Mouse (Mus musculus) bone marrow, adult 2 months (tissue): ENCODE results near the gene Gadl1. TPM values are rescaled to one million over a fixed set of nuclear protein-coding genes. Genes with fewer than 3 reads are reported as not detected.

ENCODE experiments used
- H3K27ac ChIP-seq: fragments of 200-500 bp; 2 replicates; pipeline ENCODE4 v1.5.1; 2012; ENCODE audit warnings: low read depth, mild to moderate bottlenecking, control low read depth, inconsistent platforms, low read length; ENCODE audit not compliant: control insufficient read depth, poor library complexity, insufficient read depth
- H3K4me1 ChIP-seq: fragments of 200-500 bp; 2 replicates; pipeline ENCODE4 v1.6.1; 2011; ENCODE audit warnings: low read length; ENCODE audit not compliant: control insufficient read depth, insufficient read depth
- H3K4me3 ChIP-seq: fragments of 200-500 bp; replicated peaks from 2 replicates; pipeline ENCODE3; 2011; ENCODE audit warnings: mild to moderate bottlenecking, low read depth, low read length, control low read depth; ENCODE audit not compliant: control insufficient read depth
- CTCF ChIP-seq: fragments of 200-500 bp; IDR thresholded peaks from 2 replicates; pipeline ENCODE4 v1.5.1; 2011; ENCODE audit warnings: low read length, control low read depth; ENCODE audit not compliant: control insufficient read depth, insufficient read depth
- POLR2A ChIP-seq: fragments of 200-500 bp; IDR thresholded peaks from 2 replicates; pipeline ENCODE4 v1.6.1; 2011; ENCODE audit warnings: low read depth, mild to moderate bottlenecking, control low read depth, low read length, borderline replicate concordance; ENCODE audit not compliant: control insufficient read depth
- WGBS: fragments of 180-500 bp; shearing (Covaris S2); methylation state at CpG from one replicate; pipeline ENCODE4 v1.1.7; 2018; 5-methylcytosine and 5-hydroxymethylcytosine counted together
- polyA plus RNA-seq: library from polyadenylated mRNA; stranded (reverse); fragments of >200 nt; gene quantifications from 2 replicates; pipeline ENCODE4 v1.2.4, GENCODE M21; 2011; ENCODE audit warnings: low replicate concordance; ENCODE audit not compliant: missing spikeins, insufficient read depth, insufficient read length

Gadl1 gene
- polyA plus RNA-seq, 1 experiment, result not detected

DNA sequence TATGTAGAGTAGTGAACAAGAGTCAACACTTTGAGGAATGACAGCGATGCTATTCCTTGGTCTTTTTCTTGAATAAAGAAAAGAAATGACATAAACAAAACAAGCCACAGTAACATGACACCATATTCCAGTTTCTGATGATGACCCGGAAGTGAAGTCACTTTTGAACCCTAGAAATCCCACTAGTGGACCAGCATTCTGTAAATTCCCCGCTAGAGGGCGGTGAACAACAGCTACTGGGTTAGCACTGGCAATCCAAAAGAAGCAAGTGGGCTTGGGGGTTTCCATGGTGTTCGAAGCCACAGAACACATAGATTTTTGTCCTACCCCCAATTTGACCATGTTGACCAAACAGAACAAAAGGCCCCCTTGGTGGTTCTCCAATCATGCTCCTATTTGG, 178.6 kb downstream of the Gadl1 start:
- WGBS, result 29% methylated on average over 5 of the region's 5 CpGs
- no peak overlapping the region for H3K27ac ChIP-seq
- no peak for TF ChIP-seq POLR2A
- peak; percentile 57 for TF ChIP-seq CTCF
- peaks cover 9% of the 10 kb centered on the region for H3K4me1 ChIP-seq
- H3K4me3 ChIP-seq, result no peak overlapping the region

DNA sequence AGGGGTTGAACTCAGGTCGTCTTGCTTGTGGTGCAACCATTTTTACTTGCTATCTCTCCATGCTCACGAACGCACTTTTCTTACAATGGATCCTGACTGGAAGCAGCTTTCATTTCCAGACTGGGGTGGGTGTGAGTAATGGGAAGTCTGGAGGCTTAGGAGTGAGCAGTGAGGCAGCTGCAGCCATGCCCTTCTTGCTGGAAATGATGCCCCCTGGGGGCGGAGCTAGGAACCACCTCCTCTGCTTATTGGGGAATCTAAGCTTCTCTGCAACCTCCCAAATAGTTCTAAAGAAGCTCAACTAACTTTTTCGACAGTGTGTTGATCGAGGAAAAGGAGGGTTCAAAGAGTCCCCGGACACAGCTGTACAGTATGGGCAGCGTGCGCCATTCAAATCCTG, 179.7 kb downstream of the Gadl1 start:
- 84% methylated on average over 9 of the region's 9 CpGs for WGBS
- no peak overlapping the region for H3K4me3 ChIP-seq
- H3K4me1 ChIP-seq, result peaks cover 6% of the 10 kb centered on the region
- H3K27ac ChIP-seq, result no peak overlapping the region
- TF ChIP-seq POLR2A, result no peak
- peak; percentile 45; the same call in 1 of the 2 replicates for TF ChIP-seq CTCF

DNA sequence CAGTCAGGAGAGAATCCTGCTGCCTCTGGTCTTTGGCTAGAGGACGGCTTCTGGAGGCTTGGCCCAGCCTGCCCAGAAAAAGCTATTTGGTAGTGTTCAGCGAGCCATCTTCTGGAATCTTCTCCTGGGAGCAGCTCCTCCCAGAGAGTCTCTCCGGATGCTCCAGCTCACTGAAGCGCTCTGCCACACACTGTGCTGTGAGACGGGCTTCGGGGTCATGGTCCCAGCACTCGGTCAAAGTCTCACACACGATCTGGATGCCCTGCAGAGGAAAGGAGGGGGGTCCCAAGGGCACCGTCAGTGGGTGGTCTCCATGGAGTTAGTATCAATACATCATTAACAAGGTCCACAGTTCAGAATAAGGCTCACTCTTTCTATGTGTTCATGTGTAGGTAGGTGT, 181.0 kb downstream of the Gadl1 start:
- TF ChIP-seq POLR2A (no peak), CTCF (no peak)
- 90% methylated on average over 9 of the region's 9 CpGs for WGBS
- H3K4me3 ChIP-seq, result no peak overlapping the region
- no peak overlapping the region for H3K27ac ChIP-seq
- peaks cover 3% of the 10 kb centered on the region for H3K4me1 ChIP-seq

DNA sequence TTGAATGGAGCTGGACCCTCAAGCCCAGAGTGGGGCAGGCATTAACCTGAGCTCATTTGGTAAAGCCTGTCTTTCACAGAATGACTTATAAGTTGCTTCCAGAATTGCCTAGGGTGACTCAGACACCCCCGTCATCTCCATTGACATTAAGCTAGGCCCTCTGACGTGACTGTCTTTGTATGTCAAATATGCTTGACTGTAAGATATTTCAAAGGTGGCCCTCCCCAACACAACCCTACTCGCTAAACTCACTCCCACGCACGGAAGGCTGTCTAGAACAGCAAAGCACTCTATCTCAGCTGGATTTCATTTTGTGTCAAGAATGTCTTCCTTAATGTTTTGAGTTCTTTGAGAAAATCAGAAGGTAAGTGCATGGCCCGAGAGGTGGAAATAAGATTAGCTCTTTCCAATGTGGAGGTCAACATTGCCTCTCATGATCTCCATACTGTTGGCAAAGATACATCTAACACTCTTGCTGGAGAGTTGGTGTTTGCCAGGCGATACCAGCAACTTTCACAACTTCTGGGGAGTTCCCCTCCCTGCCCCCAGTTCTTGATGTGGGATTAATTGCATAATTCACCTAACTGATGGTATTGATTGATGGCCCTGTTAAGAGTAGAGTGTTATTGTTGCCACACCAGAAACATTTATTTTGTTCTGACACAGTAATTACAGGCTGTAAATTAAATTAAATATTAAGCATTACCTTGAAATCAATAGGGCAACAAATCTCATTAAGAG, 182.0 kb downstream of the Gadl1 start:
- H3K4me1 ChIP-seq, result peaks cover under 1% of the 10 kb centered on the region
- WGBS, result 72% methylated on average over 7 of the region's 7 CpGs
- TF ChIP-seq CTCF (no peak), POLR2A (no peak)

DNA sequence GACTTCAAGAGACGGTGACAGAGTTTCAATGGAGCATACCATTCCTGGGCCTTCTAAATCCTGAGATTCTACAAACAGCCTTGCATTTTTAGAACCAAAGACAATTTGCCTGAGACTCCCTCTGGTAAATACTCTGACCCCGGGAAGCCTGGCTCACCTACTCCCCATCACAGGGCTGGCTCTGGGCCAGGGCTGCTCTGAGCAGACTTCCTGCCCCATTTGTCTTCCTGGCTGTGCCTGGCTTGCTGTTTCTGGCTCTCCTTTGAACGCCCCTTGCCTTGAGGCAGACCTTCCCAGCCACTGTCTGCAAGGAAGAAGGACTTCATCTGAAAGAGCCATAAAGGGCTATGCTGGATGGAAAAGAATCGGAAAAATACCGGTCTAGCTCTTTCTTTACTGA, 182.7 kb downstream of the Gadl1 start:
- no peak overlapping the region for H3K27ac ChIP-seq
- no peaks in the 10 kb centered on the region; the same call in none of the 2 replicates for H3K4me1 ChIP-seq
- TF ChIP-seq POLR2A, result no peak
- no peak for TF ChIP-seq CTCF
- H3K4me3 ChIP-seq, result no peak overlapping the region
- 39% methylated on average over 5 of the region's 5 CpGs for WGBS

More for the DNA sequence above, 182.0 kb downstream of the Gadl1 start:
- Histone ChIP-seq H3K27ac (no peak overlapping the region), H3K4me3 (no peak overlapping the region)

DNA sequence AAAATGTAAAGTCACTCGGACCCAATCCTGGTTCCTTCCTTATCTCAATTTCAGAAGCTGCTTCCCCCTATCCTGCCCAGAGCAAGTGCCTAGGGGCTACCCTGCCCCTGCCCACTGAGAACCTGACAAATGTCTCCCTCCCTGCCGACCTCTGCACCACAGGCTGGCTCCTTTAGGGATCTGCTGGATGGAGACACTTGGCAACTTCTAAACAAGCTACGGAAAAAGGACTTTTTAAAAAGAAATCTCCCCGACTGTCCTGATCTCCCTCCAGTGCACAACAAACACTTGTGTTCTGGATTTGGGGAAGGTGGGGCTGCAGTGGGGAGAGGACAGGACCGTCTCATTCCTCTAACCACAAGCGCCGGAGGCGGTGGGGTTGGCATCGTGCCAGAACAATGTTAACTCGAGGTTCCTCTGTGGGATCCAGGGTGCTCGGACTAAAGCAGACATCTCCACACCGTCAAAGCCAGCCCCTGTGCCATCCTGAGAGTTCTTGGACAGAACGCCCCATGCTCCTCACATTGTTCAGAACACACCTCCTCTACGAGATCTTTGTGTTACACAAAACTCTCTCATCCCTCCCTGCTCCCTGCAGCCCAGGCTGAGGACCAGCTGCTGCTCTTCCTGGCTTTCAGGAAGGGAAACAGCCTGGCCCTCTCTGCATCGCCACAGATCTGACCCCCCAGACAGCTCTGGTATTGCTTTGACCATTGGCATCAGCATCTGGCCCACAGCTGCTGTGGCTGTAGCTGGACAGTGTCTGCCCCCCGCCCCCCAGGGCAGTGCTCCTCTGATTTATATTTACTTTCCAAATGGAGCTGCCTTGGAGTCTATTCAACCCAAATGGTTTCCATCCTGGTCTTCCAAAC, 189.7 kb downstream of the Gadl1 start:
- no peak overlapping the region for H3K4me3 ChIP-seq
- H3K27ac ChIP-seq, result no peak overlapping the region
- TF ChIP-seq POLR2A, result no peak
- TF ChIP-seq CTCF, result no peak
- no peaks in the 10 kb centered on the region; the same call in 1 of the 2 replicates for H3K4me1 ChIP-seq
- 23% methylated on average over 16 of the region's 16 CpGs for WGBS

DNA sequence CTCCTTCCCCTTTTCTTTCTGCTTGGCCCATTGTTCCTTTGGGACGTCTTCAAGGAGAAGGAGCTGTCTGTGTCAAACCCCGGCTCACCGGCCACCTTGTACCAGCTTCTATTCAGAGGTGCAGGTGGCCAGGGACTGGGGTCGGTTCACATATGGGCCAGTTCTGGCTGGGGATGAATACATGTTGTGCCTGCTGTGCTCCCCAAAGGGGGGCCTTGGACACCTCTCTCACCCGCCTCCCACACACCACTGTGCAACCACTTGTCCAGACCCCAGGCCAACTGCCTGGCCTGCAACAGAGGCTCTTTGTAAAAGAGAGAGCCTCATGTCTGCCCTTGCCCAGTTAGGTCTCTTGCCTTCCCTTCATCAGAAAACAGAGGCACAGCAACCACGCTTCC, 190.3 kb downstream of the Gadl1 start:
- 81% methylated on average over 6 of the region's 6 CpGs for WGBS
- TF ChIP-seq CTCF, result no peak
- TF ChIP-seq POLR2A, result no peak
- no peaks in the 10 kb centered on the region; the same call in 1 of the 2 replicates for H3K4me1 ChIP-seq
- no peak overlapping the region for H3K27ac ChIP-seq
- no peak overlapping the region for H3K4me3 ChIP-seq

DNA sequence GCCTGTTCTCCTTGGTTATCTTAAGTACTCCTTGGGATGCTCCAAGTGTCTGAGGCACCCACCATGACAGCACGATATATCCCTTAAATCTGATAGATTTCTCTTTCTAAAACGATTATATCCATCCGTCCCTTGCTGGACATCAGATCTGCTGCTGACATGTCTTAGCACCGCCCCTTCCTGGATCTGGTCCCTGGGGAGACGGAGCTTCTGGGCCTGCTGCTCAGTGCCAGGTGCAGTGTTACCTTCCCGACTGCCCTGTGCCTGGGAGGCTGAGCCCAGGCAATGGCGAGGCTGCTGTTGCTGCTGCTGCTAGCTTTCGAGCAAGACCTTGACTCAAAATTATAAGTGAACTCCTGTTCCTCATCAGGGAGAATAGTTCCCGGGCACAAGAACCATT, 190.8 kb downstream of the Gadl1 start:
- Histone ChIP-seq H3K27ac (no peak overlapping the region), H3K4me1 (no peaks in the 10 kb centered on the region; the same call in 1 of the 2 replicates), H3K4me3 (no peak overlapping the region)
- TF ChIP-seq CTCF, result no peak
- TF ChIP-seq POLR2A, result no peak
- 76% methylated on average over 9 of the region's 9 CpGs for WGBS
